Comparison of ENCODE assay signal across 11 mouse cellular contexts in the genomic region with DNA sequence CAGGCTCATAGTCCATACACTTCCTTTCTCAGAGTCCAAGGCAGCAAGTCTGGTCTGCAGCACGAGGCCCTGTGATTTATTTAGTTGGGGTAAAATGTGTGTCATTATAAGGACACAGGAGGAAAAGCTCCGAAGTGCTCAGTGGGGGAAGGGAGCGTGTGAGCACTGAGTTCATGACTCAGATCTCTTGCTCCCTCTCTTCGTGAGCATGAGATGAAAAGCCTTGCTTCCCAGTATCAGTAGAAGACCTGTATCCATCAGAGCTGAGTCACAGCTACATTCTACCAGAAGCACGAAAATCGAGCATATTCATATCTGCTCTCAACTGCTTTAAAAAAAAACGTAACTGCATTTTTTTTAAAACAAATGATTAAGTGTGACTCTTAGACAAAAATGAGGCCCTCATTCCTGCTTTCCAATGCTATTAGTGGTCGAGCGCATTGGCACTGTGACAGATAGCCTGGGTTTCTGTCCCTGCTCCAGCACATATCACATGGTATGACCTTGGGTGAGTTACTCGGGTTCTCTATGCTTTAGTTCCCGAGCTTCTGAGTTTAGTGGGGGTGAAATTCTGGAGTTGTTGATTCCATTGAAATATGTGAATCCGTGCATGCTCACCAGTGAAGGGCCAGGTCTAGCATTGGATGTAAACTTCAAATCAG.
DNase-seq lines count a peak whose midpoint lies in the region; ATAC-seq and TF ChIP-seq lines count a peak whose summit lies in the region.
"Had no signal": no experiment of that assay in that cellular context is flagged by ENCODE, and none has a peak within 500 bp of the region (broad histone marks: within the 10 kb centered on the region; RNA-seq: fewer than 3 reads in every experiment).

No protein-coding gene starts in this region.

- WGBS in lung, postnatal 0 days = 35% methylated on average over 12 of the region's 12 CpGs

- H3K27me3 ChIP-seq in lung, postnatal 0 days (replicated peaks; ENCODE audit: insufficient read depth, low read length) = no peaks in the 10 kb centered on the region

- H3K4me3 ChIP-seq in lung, postnatal 0 days (ENCODE audit: low read depth, low read length) = no peak overlapping the region
- H3K4me3 ChIP-seq: heart, embryonic 10.5 days; midbrain, embryonic 10.5 days had no signal

- no peak overlapping the region for H3K27ac ChIP-seq in lung, postnatal 0 days (ENCODE audit: low read length)
- H3K27ac ChIP-seq: heart, embryonic 10.5 days; midbrain, embryonic 10.5 days had no signal

- no peaks in the 10 kb centered on the region for H3K9me3 ChIP-seq in lung, postnatal 0 days (ENCODE audit: low read length)
- H3K9me3 ChIP-seq: heart, embryonic 10.5 days; midbrain, embryonic 10.5 days had no signal

- peak; percentile 76 for ATAC-seq in lung, postnatal 0 days
- ATAC-seq in megakaryocyte progenitor cell, adult 5-6 weeks (replicated peaks; ENCODE audit: poor library complexity) = no peak

- TF ChIP-seq EP300 in lung, postnatal 0 days (IDR thresholded peaks at IDR 0.05) = no peak

- H3K4me2 ChIP-seq in lung, postnatal 0 days (replicated peaks; ENCODE audit: low read depth, low read length) = no peak overlapping the region

- H3K36me3 ChIP-seq in lung, postnatal 0 days (ENCODE audit: insufficient read depth, low read length) = no peaks in the 10 kb centered on the region
- H3K36me3 ChIP-seq: heart, embryonic 10.5 days; midbrain, embryonic 10.5 days had no signal

- H3K9ac ChIP-seq in lung, postnatal 0 days (replicated peaks; ENCODE audit: low read depth) = no peak overlapping the region

- peak; percentile 64 for DNase-seq in adrenal gland, postnatal 14 days
- no peak for DNase-seq in adrenal gland, adult 18-20 months (ENCODE audit: low spot score in 2 of 2)
- DNase-seq in kidney, adult 9 months = peak; percentile 21
- no peak for DNase-seq in kidney, adult 11 months
- DNase-seq in MN1 (ENCODE audit: low spot score) = peak; percentile 35
- DNase-seq in lung, postnatal 0 days (ENCODE audit: low spot score) = peak; percentile 76
- DNase-seq in thymus, postnatal 4 days = no peak
- DNase-seq: right cerebral cortex, postnatal 4 days had no signal

- H3K4me1 ChIP-seq in lung, postnatal 0 days (ENCODE audit: insufficient read depth, low read depth, low read length) = no peaks in the 10 kb centered on the region

- TF ChIP-seq CTCF in lung, postnatal 0 days (IDR thresholded peaks at IDR 0.05) = no peak

Comparison
In these comparisons a context has a peak if more than half of its experiments do, and no peak if none do; other contexts are left out.
1. DNase-seq: peak in adrenal gland, postnatal 14 days (single experiment), kidney, adult 9 months (single experiment), MN1 (single experiment) and lung, postnatal 0 days (single experiment); none in adrenal gland, adult 18-20 months (0 of 2), kidney, adult 11 months (single experiment) and thymus, postnatal 4 days (single experiment).